Mouse (Mus musculus) G1E-ER4 (cell line): ENCODE results near the gene Lsm2. TPM values are rescaled to one million over a fixed set of nuclear protein-coding genes. Genes with fewer than 3 reads are reported as not detected.

Experiments
- GATA1 ChIP-seq: IDR thresholded peaks from one replicate; pipeline ENCODE4 v1.8.0; 2012; ENCODE audit warnings: low read length, inconsistent platforms
- polyA plus RNA-seq: library from polyadenylated mRNA; stranded (reverse); fragments of >175 nt; gene quantifications from 2 replicates; pipeline ENCODE4 v1.2.3, GENCODE M21; 2012

Lsm2 gene
- polyA plus RNA-seq, 1 experiment: 320 TPM

DNA sequence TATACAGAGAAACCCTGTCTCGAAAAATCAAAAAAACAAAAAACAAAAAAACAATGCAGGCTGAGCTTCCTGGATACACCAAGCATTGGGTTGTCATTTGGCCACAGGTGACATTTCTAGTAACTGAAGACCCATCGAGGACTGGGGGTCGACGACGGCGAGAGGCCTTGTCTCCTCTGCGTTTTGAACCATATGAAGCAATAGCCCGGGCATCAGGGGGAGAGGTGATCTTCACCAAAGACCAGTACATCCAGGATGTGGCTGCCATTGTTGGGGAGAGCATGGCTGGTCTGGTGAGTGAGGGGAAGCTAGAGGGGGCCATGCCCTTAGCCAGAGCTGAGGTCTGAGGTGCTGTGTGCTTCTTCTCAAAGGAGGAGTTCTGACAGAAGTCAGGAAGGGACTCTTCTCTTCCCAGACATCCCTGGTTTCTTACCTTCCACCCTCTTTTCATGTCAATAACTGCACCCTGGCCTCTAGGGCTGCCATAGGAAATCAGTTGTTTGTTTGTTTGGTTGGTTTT is 40.9 kb downstream of the Lsm2 start:
- TF ChIP-seq GATA1: no peak

DNA sequence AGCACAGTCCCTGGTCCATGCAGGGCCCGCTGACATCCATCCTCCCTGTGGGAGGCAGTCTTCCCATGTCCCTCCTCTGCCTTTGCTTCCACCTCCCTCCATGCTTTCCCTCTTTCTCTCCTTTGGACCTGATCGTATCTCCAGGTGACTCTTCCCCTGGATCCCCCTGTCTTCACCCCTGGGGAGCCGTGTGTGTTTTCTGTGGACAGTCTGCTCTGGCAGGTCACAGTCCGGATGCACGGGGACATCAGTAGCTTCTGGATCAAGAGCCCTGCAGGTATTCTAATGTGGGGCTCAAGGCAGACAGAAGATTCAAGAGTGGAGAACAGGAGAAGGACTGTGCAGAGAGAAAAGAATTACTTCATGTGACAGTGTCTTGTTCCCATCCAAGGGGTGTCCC is 41.6 kb downstream of the Lsm2 start:
- TF ChIP-seq GATA1: no peak

DNA sequence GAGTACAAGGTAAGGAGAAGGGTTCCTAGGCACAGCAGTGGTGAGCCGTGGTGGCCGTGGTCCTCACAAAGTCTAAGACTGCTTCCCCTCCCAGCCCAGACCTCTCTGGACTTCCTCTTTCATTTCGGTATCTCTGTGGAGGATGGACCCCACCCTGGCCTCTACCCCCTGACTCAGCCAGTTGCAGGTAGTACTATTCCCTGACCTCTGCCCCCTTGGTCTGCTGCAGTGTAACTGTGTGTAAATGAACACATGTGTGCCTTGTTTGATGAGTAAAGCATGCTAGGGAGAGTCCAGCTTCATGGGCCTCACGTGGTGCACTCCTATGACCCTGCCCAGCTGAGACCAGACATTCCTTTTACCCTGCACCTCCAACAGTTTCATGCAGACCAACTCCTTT is 42.1 kb downstream of the Lsm2 start:
- no peak for TF ChIP-seq GATA1

DNA sequence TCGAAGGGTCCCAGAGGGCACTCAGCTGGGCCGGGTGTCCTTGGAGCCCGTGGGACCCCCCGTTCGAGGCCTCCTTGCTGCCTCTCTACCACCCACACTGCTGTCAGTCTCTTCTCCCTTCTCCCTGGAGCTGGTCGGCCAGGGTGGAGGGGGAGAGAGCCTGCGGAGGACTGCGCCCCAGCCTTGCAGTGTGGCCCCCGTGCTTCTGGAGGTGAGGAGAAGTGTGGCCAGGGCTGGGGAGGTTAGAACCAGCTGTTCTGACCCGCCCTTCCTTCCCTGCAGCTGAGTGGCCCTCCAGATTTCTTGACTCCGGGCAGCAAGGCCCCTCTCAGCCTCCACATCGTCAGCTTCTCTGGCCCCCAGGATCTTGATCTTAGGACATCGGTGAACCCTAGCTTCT is 42.6 kb downstream of the Lsm2 start:
- no peak for TF ChIP-seq GATA1

DNA sequence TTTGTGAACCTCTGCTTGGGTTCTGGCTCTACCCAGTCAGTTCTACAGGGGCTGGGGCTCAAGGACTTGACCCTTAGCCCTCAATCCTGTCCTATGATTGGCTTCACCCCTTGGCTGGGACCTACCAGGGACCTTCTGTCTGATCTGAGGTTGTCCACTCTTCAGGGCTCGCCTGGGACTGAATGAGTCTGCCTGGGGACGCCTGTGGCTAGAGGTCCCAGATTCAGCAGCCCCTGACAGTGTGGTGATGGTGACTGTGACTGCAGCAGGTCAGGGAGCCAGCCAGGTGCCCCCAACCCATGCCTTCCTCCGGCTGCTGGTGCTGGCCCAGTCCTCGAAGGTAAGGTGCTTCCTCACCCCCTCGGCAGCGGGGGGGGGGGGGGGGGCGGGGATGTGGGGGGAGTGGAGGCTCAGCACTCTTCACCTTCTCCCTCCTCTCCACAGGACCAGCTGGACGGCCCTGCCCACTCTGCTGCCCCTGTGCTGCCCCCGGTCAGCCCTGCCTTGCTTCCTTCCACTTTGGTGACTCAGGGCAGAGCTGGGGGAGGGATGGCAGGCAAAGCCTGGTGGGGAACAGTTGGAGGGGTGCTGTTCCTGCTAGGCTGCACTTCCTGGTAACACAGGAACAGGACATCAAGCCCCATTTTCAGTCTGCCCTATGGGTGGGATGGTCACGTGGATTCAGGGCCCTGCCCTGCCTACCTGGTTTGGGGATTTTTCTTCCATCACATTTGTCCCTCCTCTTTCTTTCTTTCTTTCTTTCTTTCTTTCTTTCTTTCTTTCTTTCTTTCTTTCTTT is 43.2 kb downstream of the Lsm2 start:
- TF ChIP-seq GATA1: no peak

DNA sequence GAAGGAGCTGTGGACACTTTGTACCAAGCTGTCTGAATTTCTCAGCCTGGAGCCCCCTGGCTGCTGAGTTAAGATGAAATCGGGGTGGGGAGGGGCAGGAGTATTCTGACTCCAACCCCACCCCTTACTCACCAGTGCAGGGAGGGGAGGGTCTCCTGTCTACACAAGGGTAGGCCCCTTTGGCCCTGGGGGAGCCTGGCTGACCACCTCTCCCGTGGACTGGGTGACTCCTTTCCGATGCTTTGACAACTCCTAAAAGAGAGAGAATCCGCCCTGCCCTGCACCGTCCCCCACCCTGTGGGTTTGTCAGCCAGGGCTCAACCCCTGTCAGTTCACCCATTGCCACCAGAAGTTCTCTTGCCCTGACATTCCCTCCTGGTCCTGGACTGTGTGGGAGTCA is 44.5 kb downstream of the Lsm2 start:
- TF ChIP-seq GATA1: no peak

DNA sequence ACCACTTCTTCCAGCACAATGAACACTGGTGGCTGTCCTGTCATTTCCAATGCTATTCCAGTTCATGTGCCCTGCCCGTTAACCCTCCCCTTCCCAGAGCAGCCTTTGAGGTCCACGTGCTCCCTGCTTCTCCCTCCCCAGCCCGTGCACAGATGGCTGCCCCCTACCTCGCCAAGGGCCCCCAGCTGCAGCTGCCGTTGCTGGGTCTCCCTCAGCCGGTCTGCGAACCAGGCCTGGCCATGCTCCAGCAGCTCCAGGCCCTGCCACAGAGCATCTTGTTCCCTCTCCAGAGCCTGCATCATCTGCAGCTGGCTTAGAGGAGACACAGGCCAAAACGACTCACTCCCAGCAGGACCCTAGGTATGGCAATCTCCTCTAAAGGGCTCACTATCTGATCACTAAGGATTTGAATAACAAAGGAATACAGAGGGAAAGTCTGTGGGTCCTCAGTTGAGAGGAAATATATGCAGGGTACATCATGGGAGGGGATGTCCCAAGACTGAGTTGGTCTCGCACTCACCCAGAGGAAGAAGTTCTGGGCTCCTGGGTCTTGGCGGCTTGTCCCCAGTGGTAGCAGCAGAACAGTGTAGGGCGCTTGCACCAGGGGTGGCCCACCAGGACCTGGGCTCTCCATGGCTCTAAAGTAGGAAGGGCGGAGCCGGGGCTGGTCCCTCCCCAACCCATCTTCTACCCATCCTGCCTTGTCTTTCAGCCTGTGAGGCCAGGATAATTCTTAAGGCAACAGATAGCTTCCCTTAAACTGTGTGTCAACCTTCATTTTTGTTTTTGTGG is 45.8 kb downstream of the Lsm2 start, which contains the start of gene Sapcd1:
TSS of gene Sapcd1 (minus strand) at position 740 of the 792 bp plus-strand sequence.
- no peak for TF ChIP-seq GATA1

DNA sequence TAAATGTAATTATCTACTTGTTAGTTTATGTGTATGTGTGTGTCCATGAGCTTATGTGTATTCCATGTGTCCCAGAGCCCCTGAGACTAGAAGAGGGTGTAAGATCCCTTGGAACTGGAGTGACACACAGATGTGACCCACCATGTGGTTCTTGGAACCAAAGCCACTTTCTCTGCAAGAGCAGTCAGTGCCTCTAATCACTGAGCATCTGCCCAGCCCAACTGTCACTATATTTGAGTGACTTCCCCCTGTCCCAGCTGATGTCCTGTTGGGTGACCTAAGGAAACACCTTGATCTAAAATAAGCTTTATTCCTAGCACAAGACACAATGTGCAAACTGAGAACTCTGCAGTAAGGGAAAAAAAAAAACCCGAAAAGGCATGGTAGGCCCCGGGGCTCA is 46.7 kb downstream of the Lsm2 start:
- no peak for TF ChIP-seq GATA1

DNA sequence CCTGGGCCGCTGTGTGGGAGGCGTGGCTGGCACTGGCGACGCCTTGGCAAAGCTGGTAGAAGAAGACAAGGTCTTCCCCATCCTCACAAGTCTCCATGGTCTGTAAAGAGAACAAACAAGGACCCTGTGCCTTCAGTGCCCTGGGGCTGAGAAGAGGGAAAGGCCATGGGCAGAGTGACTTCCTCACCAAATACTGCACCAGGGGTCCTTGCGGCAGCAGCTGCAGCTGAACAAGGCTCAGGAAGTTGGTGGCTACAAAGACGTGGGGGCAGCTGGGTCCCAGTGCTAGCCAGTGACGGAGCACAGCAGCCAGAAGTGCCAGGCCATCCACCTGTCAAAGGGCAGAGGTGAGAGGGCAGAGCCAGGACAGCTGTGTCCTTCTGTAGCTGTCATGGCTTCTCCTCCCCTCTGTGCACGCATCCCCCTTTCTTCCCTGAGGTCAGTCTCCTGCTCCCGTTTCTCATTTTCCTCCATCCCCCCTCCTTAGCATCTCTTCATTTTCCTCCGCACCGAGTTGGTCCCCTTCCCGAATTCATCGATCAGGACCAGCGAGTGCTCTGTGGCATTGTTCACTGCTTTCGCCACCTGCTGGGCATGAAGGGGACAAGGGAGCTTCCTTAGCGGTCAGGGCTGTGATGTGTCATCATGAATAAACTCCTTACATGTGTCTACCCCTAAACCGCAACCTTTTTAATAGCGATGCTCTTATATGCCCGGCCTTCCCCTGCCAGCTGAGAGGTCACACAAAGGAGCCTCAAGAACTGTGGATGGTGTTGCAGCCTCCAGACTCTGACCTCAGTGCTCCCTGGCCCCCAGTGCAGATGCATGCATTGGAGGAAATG is 48.2 kb downstream of the Lsm2 start:
- no peak for TF ChIP-seq GATA1

DNA sequence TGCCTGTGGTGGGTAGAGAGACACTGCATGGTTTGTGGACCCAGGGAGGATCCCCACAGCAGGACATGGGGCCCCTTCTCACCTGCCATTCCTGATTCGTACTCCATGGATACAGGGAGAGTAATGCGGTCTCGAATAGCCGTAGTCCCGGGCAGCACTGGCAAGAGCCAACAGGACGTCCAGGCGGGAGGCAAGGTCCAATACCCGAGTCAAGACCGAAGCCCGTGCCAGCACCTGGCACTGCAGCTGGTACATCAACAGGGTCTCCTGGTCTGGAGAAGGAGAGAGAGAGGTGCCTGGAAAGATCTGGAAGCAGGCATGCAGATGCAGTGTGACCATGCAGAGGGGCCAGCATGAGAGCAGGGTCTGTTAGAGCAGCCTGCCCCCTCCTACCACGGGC is 49.6 kb downstream of the Lsm2 start:
- no peak for TF ChIP-seq GATA1

DNA sequence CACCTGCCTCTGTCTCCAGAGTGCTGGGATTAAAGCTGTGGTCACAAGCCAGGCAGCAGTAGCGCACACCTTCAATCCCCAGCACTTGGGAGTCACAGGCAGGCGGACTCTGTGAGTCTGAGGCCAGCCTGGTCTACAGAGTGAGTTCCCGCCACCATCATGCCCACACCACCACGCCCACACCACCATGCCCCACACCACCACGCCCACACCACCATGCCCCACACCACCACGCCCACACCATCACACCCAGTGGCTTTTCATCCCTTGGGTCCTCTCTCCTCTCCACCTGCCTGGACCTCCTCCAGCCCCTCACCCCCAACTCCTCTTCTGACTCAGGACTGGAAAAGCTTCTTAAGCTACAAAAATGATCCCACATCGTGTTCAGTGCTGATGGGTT is 50.2 kb downstream of the Lsm2 start:
- TF ChIP-seq GATA1: no peak

DNA sequence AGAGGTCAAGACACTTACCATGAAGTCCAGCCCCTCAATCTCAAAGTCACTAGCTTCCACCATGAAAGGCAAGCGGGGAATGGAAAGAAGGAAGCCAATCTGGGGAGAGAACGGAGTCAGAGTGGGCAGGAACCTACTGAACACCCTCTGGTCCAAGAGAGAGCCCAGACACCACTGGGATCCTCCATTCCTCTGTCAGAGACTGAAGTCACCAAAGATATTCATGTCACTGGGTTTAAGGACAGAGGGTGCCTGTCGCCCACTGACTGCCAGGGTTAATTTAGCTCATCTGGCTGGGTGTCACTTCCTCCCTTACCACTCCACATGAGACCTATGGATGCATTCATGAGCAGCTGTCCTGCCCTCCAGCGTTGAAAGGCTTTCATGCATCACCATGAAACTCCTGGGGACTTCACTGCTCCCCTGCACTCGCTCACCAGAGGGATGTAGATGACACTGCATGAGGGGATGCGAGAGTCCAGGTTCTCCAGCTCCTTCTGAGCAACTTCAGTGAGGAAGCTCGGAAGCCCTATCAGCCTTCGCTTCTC is 50.7 kb downstream of the Lsm2 start:
- no peak for TF ChIP-seq GATA1

DNA sequence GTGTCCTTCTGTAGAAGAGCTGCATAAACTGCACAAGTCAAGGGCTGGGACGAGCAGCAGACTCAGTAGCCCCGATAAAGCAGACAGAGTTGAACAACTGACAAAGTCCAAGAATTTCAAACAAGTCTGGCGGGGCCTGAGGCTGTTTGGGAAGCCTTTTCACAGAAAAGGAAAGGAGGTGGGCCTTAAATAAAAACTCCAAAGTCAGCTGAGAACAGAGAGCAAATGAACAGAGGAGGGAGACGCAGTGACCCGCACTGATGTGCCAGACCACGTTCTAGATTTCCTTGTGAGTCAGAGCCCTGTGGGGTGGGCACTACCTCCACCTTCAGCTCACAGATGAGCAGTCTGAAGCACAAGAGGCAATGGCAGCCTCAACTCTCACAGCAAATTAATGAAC is 53.2 kb downstream of the Lsm2 start:
- TF ChIP-seq GATA1: no peak

Other genes starting within 250 kb of the Lsm2 start
- not detected in 2 replicates for gene C4b, start 238.0 kb upstream of the Lsm2 start, polyA plus RNA-seq
- gene Cyp21a1, start 177.3 kb upstream of the Lsm2 start, polyA plus RNA-seq: not detected in 2 replicates
- 52.4 and 52.9 TPM in 2 replicates for gene Stk19, start 144.9 kb upstream of the Lsm2 start, polyA plus RNA-seq
- gene Dxo, start 144.8 kb upstream of the Lsm2 start, polyA plus RNA-seq: 47.6 and 78.7 TPM in 2 replicates
- 62.2 and 65.4 TPM in 2 replicates for gene Skiv2l, start 131.7 kb upstream of the Lsm2 start, polyA plus RNA-seq
- 375 and 385 TPM in 2 replicates for gene Nelfe, start 131.5 kb upstream of the Lsm2 start, polyA plus RNA-seq
- not detected in 2 replicates for gene Cfb, start 119.3 kb upstream of the Lsm2 start, polyA plus RNA-seq
- gene Zbtb12, start 102.4 kb upstream of the Lsm2 start, polyA plus RNA-seq: 24.4 and 27.6 TPM in 2 replicates
- not detected in 2 replicates for gene Gm20547, start 99.8 kb upstream of the Lsm2 start, polyA plus RNA-seq
- gene C2, start 83.6 kb upstream of the Lsm2 start, polyA plus RNA-seq: 0.49 and 1.3 TPM in 2 replicates
- gene Ehmt2, start 83.4 kb upstream of the Lsm2 start, polyA plus RNA-seq: 352 and 449 TPM in 2 replicates
- gene Slc44a4, start 67.4 kb upstream of the Lsm2 start, polyA plus RNA-seq: not detected in 2 replicates
- 12.3 and 17.6 TPM in 2 replicates for gene Neu1, start 50.6 kb upstream of the Lsm2 start, polyA plus RNA-seq
- gene Hspa1b, start 22.6 kb upstream of the Lsm2 start, polyA plus RNA-seq: 0.33 and 0.36 TPM in 2 replicates
- gene Gm20481, start 11.9 kb upstream of the Lsm2 start, polyA plus RNA-seq: 0.12 TPM in 1 of 2 replicates, not detected in the other
- gene Hspa1a, start 9.7 kb upstream of the Lsm2 start, polyA plus RNA-seq: not detected in 2 replicates
- gene Hspa1l, start 9.2 kb upstream of the Lsm2 start, polyA plus RNA-seq: 0.02 TPM in 1 of 2 replicates, not detected in the other
- 965 and 1,080 TPM in 2 replicates for gene Vars, start 19.1 kb downstream of the Lsm2 start, polyA plus RNA-seq
- 1.0 and 1.4 TPM in 2 replicates for gene Vwa7, start 34.7 kb downstream of the Lsm2 start, polyA plus RNA-seq
- gene Sapcd1, start 46.2 kb downstream of the Lsm2 start, polyA plus RNA-seq: 40.3 and 64.9 TPM in 2 replicates
- 7.0 and 7.1 TPM in 2 replicates for gene Msh5, start 64.9 kb downstream of the Lsm2 start, polyA plus RNA-seq
- 168 and 216 TPM in 2 replicates for gene Clic1, start 68.1 kb downstream of the Lsm2 start, polyA plus RNA-seq
- gene Ddah2, start 77.2 kb downstream of the Lsm2 start, polyA plus RNA-seq: 156 and 185 TPM in 2 replicates
- not detected in 2 replicates for gene Ly6g6c, start 83.5 kb downstream of the Lsm2 start, polyA plus RNA-seq
- not detected in 2 replicates for gene Mpig6b, start 84.3 kb downstream of the Lsm2 start, polyA plus RNA-seq
- gene Ly6g6e, start 95.0 kb downstream of the Lsm2 start, polyA plus RNA-seq: not detected in 2 replicates
- gene Ly6g6d, start 96.2 kb downstream of the Lsm2 start, polyA plus RNA-seq: 0.22 TPM in 1 of 2 replicates, not detected in the other
- 0.05 and 0.06 TPM in 2 replicates for gene Ly6g6f, start 103.7 kb downstream of the Lsm2 start, polyA plus RNA-seq
- gene Abhd16a, start 107.4 kb downstream of the Lsm2 start, polyA plus RNA-seq: 112 and 148 TPM in 2 replicates
- gene Ly6g5c, start 126.4 kb downstream of the Lsm2 start, polyA plus RNA-seq: not detected in 2 replicates
- gene Ly6g5b, start 133.6 kb downstream of the Lsm2 start, polyA plus RNA-seq: 0.08 and 0.15 TPM in 2 replicates
- gene Gpank1, start 139.6 kb downstream of the Lsm2 start, polyA plus RNA-seq: 62.0 and 85.8 TPM in 2 replicates
- 66.1 and 68.9 TPM in 2 replicates for gene Csnk2b, start 140.2 kb downstream of the Lsm2 start, polyA plus RNA-seq
- 11.4 and 13.3 TPM in 2 replicates for gene D17H6S53E, start 144.5 kb downstream of the Lsm2 start, polyA plus RNA-seq
- gene Apom, start 150.2 kb downstream of the Lsm2 start, polyA plus RNA-seq: 0.23 and 0.27 TPM in 2 replicates
- 685 and 826 TPM in 2 replicates for gene Bag6, start 153.3 kb downstream of the Lsm2 start, polyA plus RNA-seq
- gene Prrc2a, start 183.0 kb downstream of the Lsm2 start, polyA plus RNA-seq: 1,478 and 1,496 TPM in 2 replicates
- gene Aif1, start 194.2 kb downstream of the Lsm2 start, polyA plus RNA-seq: not detected in 2 replicates
- gene Lst1, start 206.6 kb downstream of the Lsm2 start, polyA plus RNA-seq: 0.39 and 0.49 TPM in 2 replicates
- gene Ltb, start 212.6 kb downstream of the Lsm2 start, polyA plus RNA-seq: 0.09 and 0.12 TPM in 2 replicates
- not detected in 2 replicates for gene Tnf, start 220.1 kb downstream of the Lsm2 start, polyA plus RNA-seq
- gene Lta, start 223.5 kb downstream of the Lsm2 start, polyA plus RNA-seq: not detected in 2 replicates
- gene Gm16181, start 239.0 kb downstream of the Lsm2 start, polyA plus RNA-seq: not detected in 2 replicates